Mouse (Mus musculus) kidney, adult 11 months (tissue): ENCODE data around the gene Mki67.

Experiments
- DNase-seq: peaks from one replicate; pipeline ENCODE4 v3.0.0; 2022

Mki67 gene

GRCm38 (mm10) chr7:135715642-135716444 is at the start of gene Mki67:
Mki67 (minus strand) TSS chr7:135716361.
- no peak for DNase-seq

GRCm38 (mm10) chr7:135763311-135763710 is 47.1 kb upstream of the Mki67 start:
- DNase-seq: peak; percentile 14

DNA sequence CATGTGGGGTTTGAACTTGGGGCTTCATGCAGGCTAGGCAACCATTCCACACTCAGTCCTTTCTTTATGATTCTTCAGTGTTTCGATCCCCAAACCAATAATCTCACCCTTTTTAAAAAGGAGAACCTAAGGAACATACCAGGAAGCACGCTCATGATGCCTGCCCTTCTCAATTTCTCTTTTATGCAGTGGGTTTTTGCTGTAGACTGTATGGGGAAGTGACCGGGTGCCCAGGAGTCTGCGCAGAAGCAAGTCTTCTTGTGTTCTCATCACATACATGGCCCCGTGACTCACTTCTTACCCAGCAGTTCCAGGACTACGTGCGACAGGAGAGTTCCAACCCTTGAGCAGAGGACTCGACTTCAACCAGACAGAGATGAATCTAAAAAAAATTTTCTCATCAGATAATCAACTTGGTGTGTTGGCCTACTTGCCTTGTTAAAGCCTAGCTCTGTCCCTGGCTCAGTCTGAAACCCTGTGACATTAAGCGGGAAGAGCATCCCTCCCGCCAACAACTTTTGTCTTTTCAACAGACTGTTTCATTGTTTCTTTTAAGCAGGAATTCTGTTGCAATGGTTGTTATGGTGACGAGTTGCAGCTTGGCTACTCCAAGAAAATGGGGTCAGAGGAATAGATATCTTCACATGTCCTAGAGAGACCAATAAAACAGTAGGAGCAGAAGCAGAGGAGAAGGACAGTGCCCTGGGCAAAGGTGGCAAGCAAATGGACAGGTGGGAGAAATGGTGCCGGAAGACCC is 42.8 kb upstream of the Mki67 start:
- no peak for DNase-seq

- DNase-seq: peak; percentile 23
Observed at GRCm38 (mm10) chr7:135758171-135758570, 42.0 kb upstream of the Mki67 start.

- DNase-seq: no peak
Observed at GRCm38 (mm10) chr7:135756984-135757586, 40.9 kb upstream of the Mki67 start.

DNA sequence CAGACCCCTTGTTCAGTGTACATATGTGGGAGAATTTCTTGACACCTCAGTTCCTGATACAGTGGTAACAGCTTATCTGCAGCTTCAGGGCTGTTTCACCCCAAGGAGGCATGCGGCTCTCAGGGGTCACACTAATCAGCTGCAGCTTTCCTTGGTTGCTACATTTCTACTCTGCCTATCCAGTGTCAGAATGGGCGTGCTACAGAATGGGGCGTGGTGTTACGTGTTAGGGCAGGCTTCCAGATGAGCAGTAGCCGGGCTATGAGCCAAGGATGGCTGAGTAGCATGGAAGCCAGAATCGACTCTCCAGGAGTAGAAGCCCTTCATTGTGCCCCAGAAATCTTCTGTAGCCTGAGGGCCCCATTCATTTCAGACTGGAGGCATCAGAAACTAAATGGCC is 32.8 kb upstream of the Mki67 start:
- DNase-seq: peak; percentile 17

- DNase-seq: peak; percentile 62
Observed at GRCm38 (mm10) chr7:135747072-135747471, 30.9 kb upstream of the Mki67 start.

GRCm38 (mm10) chr7:135746528-135746927 is 30.4 kb upstream of the Mki67 start:
- no peak for DNase-seq

DNA sequence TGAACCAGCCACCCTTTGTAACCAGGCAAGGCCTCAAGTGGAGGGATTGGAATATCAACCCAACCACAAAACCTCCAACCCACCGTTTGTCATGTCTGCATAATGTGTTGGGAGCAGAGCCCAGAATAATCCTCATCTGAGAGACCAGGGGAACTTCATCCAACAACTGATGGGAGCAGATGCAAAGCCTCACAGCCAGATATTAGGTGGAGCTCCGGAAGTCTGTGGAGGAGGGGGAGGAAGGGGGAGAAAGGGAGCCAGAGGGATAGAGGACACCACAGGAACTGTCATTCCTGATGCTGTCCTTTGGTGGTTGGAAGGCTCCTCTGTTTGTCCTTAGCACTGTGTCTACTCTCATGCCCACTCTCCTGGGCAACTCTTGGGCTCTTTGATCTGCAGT is 28.9 kb upstream of the Mki67 start:
- no peak for DNase-seq

DNA sequence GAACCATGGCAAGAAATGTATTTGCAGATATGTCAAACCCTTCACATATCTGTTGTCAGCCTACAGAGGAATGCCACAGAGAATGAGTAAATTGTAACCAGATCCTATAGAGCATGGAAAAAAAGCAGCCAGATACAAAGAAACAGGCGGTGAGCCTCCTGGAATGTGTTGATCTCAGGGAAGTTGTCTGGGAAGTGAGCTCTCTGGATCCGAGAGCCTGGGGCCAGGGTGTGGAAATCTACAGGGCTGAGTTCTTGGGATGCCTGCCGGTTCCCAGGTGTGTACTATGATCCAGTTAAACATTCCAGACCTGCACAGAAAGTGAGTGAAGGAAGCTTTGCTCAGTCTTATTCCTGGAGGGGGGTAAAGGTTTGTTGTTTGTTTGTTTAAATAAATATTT is 24.3 kb upstream of the Mki67 start:
- no peak for DNase-seq

- DNase-seq: no peak
Observed at GRCm38 (mm10) chr7:135736581-135736886, 20.4 kb upstream of the Mki67 start.

DNA sequence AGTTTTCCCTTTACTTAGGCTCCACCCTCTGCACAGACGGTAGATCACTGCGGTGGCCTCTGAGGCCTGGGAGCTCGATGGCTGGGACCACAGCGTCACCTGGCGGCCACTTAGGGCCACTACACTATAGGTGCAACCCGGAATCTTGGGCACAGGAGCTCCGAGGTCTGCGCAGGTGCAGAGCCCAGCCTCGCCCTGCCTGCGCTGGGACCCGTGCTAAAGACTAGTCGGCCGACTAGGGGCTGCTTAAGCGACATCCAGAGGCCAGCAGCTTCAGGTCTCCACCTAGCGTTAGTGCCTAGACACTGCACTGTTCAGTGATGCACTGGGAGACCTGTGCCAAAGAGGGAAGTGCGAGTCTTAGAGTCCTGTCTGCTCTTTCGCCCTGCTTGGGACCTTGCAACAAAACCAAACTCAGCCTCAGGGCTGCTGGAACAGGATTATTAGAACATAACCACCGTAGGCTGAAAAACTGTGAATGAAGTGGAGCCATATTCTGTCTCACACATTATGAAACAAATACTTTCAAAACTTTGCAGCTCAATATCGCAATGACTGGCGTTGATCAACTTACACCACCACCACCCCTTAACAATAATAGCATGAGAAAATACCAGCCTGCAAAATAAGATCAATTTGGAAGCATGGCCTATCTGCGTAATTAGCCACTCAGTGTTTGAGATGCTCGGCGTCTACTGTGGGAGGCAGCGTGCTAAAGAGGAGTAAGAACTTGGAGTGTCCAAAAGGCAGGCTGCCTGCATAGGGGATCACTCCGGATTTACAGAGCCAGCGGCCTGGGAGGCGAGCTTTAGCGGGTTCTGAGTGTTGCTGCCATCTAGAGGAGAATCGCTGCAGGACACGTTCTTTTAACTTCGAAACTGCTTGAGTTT is 19.8 kb upstream of the Mki67 start:
- DNase-seq: peak; percentile 90

DNA sequence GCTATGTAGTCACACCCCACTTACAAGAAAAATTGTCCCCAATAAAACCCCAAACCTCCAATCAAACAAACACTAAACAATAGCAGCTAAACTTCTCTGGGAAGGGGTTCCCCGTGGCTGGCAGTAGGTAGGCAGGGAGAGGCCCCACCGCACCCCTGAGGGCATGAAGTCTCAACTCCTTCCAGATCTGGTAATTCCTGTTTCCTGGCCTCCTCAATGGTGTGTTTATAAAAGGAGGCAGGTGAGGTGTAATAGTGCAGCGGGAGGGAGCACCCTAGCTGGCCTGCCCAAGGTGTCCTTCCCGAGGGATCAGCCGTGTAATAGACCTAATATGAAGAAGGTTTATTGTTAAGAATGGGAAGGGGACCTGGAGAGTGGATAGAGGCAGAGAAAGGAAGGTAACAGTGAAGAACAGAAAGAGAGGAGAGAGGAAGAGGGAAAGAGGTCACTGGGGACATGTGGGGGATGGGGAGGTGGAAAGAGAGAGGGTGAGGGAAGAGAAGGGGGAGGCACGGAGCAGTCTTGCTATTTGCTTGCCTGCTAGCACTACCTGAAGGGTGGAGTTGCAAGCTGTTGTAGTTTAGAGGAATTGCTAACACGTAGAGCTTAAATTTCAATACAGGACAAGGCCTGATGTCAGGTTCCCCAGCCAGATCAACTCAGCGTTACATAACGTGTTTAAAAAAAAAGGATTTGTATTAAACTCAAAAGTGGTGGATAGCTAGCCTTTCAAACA is 18.9 kb upstream of the Mki67 start:
- DNase-seq: no peak

DNA sequence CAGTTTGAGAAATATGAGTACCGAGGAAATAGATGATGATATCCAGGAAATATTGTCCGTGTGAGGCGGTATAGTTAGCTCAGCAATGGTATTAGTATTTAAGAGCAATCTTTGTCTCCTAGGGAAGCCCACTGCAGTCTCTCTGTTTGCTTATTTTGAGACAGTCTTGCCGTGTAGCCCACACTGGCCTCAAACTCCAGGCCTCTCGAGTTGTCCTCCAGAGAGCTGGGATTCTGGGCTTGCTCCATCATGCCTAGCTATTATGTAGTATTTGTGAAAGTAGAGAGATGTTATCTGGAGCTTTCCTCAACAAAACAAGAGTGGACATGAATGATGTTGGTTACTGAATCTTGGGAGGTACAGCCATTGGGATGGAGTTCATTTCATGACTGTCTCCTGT is 18.2 kb upstream of the Mki67 start:
- no peak for DNase-seq

- no peak for DNase-seq
Observed at GRCm38 (mm10) chr7:135728038-135728437, 11.9 kb upstream of the Mki67 start.

GRCm38 (mm10) chr7:135726707-135727106 is 10.5 kb upstream of the Mki67 start:
- no peak for DNase-seq

GRCm38 (mm10) chr7:135723672-135724341 is 7.6 kb upstream of the Mki67 start:
- DNase-seq: no peak

GRCm38 (mm10) chr7:135722011-135722838 is 6.1 kb upstream of the Mki67 start:
- DNase-seq: no peak

DNA sequence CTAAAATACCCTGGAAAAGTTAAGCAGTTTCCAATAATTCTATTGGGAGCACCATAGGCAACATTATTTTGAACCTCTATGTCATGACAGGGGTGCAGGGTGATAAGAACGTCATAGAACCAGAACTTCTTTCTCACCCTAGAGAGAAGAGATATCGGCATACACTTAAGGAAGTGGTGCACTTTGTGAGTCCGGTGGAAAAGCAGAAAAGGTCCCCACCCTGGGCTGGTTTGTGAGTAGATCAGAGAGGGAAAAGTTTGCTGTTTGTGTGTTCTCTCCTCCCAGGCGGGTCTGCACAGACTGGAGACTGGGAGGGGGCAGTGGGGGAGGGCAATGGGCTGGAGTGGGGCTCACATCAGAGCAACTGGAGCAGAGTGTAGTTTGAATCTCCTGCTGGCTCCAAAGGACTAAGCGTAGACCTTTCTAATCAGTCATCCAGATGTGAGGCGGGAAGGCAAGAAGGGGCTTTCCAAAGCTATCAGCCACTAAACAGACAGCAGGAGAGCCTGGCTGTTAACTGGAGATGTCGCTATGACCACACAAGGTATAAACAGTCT is 5.4 kb upstream of the Mki67 start:
- DNase-seq: no peak

DNA sequence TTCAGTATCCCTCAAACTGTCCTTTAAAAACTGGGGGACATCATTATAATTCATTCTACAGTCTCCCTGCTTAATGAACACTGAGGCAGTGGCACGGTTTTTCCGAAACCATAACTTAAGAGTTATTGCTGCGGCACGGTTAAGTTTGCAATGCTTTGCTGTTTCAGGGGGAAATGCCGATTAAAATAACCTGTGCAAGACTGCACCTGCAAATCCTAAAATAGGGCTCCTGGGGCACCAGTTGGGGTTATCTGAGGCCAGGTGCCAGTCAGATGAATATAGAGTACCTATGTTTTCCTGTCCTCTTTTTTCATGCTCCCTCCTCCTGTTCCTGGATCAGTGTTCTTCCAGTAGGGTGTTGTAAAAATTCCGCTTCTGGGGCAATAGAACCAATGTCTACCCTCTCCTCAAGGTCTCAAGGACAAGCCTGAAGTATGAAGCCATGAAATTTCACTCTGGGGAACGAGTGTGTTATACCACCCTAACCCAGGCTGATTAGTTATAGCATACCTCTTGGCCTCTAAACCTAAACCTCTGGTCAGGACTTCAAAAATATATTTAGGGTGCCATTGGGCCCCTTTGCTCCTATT is 902 bp upstream of the Mki67 start:
- DNase-seq: no peak
